Mouse (Mus musculus) ovary, postnatal 36 days (tissue): ENCODE measurements at regions not wholly inside any gene's neighbourhood (a gene's known extent, or its start where the extent isn't known, plus 50 kb on each side); places are given as distances from the start of the nearest gene placed in this dataset.

ENCODE experiments used
- DNase-seq: peaks from one replicate; pipeline ENCODE4 v3.0.0; 2022; ENCODE audit warnings: low spot score, mixed read lengths

- DNase-seq = peak; percentile 1
Observed at GRCm38 (mm10) chr14:42055451-42055850, 61.7 kb downstream of the Gm7951 start.
